In the genomic region with DNA sequence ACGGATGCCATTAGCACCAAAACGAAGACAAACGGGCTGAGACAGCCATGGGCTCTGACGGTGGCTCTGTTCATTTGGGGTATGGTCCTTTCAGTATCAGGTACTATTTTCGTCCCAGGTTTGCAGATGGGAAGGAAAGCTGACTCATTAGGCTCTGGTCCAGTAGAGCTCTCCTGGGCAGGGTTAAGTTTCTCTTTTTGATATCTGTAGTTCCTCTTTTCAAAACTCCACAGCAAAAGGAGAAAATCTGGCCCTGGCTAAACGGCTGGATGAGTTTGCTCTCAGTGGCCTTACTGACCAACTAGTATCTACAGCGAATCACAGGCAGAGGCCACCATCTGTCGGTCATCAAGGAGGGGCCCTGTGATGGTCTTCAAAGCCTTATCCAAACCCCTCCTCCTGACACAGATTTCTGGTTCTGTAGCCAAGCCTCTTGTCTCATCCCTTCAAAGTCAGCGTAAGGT, we compare ENCODE assay signal across 20 mouse cellular contexts. TPM values are rescaled to one million over a fixed set of nuclear protein-coding genes. Genes with fewer than 3 reads are reported as not detected.
A peak's percentile ranks its signal among the peaks of the same experiment; 100 is the strongest.
DNase-seq lines count a peak whose midpoint lies in the region; ATAC-seq and TF ChIP-seq lines count a peak whose summit lies in the region.
"Had no signal": no experiment of that assay in that cellular context is flagged by ENCODE, and none has a peak within 500 bp of the region (broad histone marks: within the 10 kb centered on the region; RNA-seq: fewer than 3 reads in every experiment).

No protein-coding gene starts in this region.

- WGBS in spleen, adult 2 months = 23% methylated on average over 9 of the region's 9 CpGs

- ATAC-seq in monocyte, adult 5-6 weeks (replicated peaks; ENCODE audit: insufficient number of reproducible peaks, low FRiP score, low TSS enrichment, poor library complexity, severe bottlenecking) = no peak
- ATAC-seq: activated CD4-positive, CD25-positive, alpha-beta regulatory T cell, adult 4 months; intestine, embryonic 16.5 days had no signal

- H3K27me3 ChIP-seq in spleen, adult 2 months (ENCODE audit: control insufficient read depth, insufficient read depth, low read length) = no peaks in the 10 kb centered on the region
- no peaks in the 10 kb centered on the region for H3K27me3 ChIP-seq in splenic B cell, adult 2 months (ENCODE audit: control insufficient read depth, insufficient read depth, low read length, poor library complexity, severe bottlenecking)
- H3K27me3 ChIP-seq: embryonic facial prominence, embryonic 12.5 days; heart, embryonic 15.5 days; hindbrain, embryonic 13.5 days; neural tube, embryonic 12.5 days had no signal

- intact Hi-C loops in gastrocnemius, adult 2 months (cut with DNase I) = loop anchor here (10.0 kb wide), 1 partner anchor 138 kb away; a partner anchor contains a TSS
- intact Hi-C loops in gastrocnemius, postnatal 14 days (cut with DNase I; ENCODE audit: low total_unique reads) = no loop called here

- TF ChIP-seq POLR2A in spleen, adult 2 months (IDR thresholded peaks at IDR 0.05; ENCODE audit: low read depth, low read length) = no peak

- DNase-seq in gastrocnemius, adult 2 months = no peak
- DNase-seq in gastrocnemius, postnatal 14 days = no peak
- peak; percentile 25 to 28 for DNase-seq in spleen, adult 2 months (ENCODE audit: low read depth in 1 of 2, low spot score in 2 of 2)
- DNase-seq in spleen, adult 12 weeks (ENCODE audit: low spot score) = no peak
- DNase-seq in cerebellum, postnatal 25 days = peak; percentile 36 to 42
- DNase-seq in splenic B cell, adult 2 months (ENCODE audit: low read depth, low spot score) = peak; percentile 73
- no peak for DNase-seq in thymus, postnatal 10 days (ENCODE audit: low spot score in 2 of 2)
- DNase-seq: adrenal gland, postnatal 25 days; gastrocnemius, postnatal 36 days; kidney, postnatal 14 days; liver; lung, adult 18-20 months; thymus, postnatal 14 days had no signal

- TF ChIP-seq CTCF in gastrocnemius, adult 2 months (IDR thresholded peaks at IDR 0.05) = peak; percentile 32; the same call in 1 of the 2 replicates
- TF ChIP-seq CTCF in spleen, adult 2 months (IDR thresholded peaks at IDR 0.05; ENCODE audit: extremely low read depth, insufficient read depth, insufficient read length, insufficient replicate concordance) = no peak

- H3K4me1 ChIP-seq in spleen, adult 2 months (ENCODE audit: control insufficient read depth, insufficient read depth, insufficient read length) = peaks cover 11% of the 10 kb centered on the region; the same call in 1 of the 2 replicates
- H3K4me1 ChIP-seq: hindbrain, embryonic 13.5 days; neural tube, embryonic 12.5 days had no signal

- H3K36me3 ChIP-seq in spleen, adult 2 months (ENCODE audit: control insufficient read depth, insufficient read depth, low read length) = no peaks in the 10 kb centered on the region
- H3K36me3 ChIP-seq in splenic B cell, adult 2 months (ENCODE audit: control insufficient read depth, insufficient read depth, low read length, poor library complexity, severe bottlenecking) = no peaks in the 10 kb centered on the region
- H3K36me3 ChIP-seq: embryonic facial prominence, embryonic 12.5 days; heart, embryonic 15.5 days; hindbrain, embryonic 13.5 days had no signal

- H3K27ac ChIP-seq in gastrocnemius, adult 2 months = no peak overlapping the region
- H3K27ac ChIP-seq in spleen, adult 2 months (ENCODE audit: insufficient read depth, low read length) = 0 out of 2 replicates have a peak overlapping the region, but pooled peaks have one; percentile 11
- H3K27ac ChIP-seq: embryonic facial prominence, embryonic 12.5 days; heart, embryonic 15.5 days; hindbrain, embryonic 13.5 days; neural tube, embryonic 12.5 days had no signal

- H3K4me3 ChIP-seq in gastrocnemius, adult 2 months = no peak overlapping the region
- H3K4me3 ChIP-seq in spleen, adult 2 months (ENCODE audit: extremely low read depth, insufficient read depth, insufficient read length) = 0 out of 2 replicates have a peak overlapping the region, but pooled peaks have one; percentile 6
- H3K4me3 ChIP-seq: embryonic facial prominence, embryonic 12.5 days; heart, embryonic 15.5 days; hindbrain, embryonic 13.5 days; neural tube, embryonic 12.5 days had no signal

RNA-seq across cellular contexts. Expression of a gene that starts 34.1 kb away (rescaled TPM):
- 1 to 10 TPM; 2.5 to 5.5 TPM for total RNA-seq in gastrocnemius, adult 2 months (2021)
- 10 to 100 TPM; 14.9 to 20.5 TPM for total RNA-seq in gastrocnemius, postnatal 14 days (2021)
- 4.9 and 6.6 TPM in 2 replicates for polyA plus RNA-seq in spleen, adult 2 months (2012; rRNA removed)
- total RNA-seq in monocyte, adult 5-6 weeks (2017) = 6.3 to 15.7 TPM (median 15.4 TPM) in 3 replicates

Comparison
In these comparisons a context has a peak if more than half of its experiments do, and no peak if none do; other contexts are left out.
1. DNase-seq: peak in spleen, adult 2 months (2 of 2), cerebellum, postnatal 25 days (2 of 2) and splenic B cell, adult 2 months (single experiment); none in gastrocnemius, adult 2 months (single experiment), gastrocnemius, postnatal 14 days (single experiment), spleen, adult 12 weeks (single experiment) and thymus, postnatal 10 days (0 of 2).